Mouse (Mus musculus) heart, adult 2 months (tissue): ENCODE measurements around the gene Myo18b.

Experiments used
- CTCF ChIP-seq: fragments of 200-600 bp; IDR thresholded peaks from 2 replicates; pipeline ENCODE4 v1.8.1; 2022; ENCODE audit warnings: antibody characterized with exemption, mild to moderate bottlenecking, moderate library complexity
- EP300 ChIP-seq: fragments of 200-500 bp; IDR thresholded peaks from 2 replicates; pipeline ENCODE4 v1.6.1; 2011; ENCODE audit warnings: low read depth, low read length, control low read depth; ENCODE audit not compliant: insufficient read depth
- POLR2A ChIP-seq: fragments of 200-500 bp; IDR thresholded peaks from 2 replicates; pipeline ENCODE4 v1.6.1; 2011; ENCODE audit warnings: mild to moderate bottlenecking, low read depth, low read length, control low read depth; ENCODE audit not compliant: insufficient read depth

DNA sequence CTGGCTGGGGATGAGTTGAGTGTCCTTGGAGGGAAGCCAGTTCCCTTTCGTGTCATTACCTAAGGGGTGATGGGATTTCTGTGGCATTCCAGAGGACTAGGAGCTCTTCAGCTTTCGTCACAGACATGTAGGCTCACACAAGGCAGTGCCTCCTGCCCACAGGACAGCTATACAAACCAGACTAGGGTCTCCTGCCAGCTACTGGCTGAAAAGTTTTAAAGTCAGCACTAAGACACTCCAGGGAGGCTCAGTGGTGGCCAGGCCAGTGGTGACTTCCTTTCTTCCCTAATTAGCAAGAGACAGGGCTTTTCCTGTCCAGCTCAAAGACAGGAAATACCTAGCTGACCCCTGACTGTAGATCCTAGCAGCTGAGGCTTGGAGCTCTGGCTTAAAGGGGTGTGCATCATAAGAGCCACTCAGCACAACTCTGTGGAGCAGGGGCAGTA, 12.0 kb upstream of the Myo18b start:
- TF ChIP-seq CTCF: no peak
- TF ChIP-seq POLR2A: no peak
- TF ChIP-seq EP300: 0 out of 2 replicates have a peak, but pooled peaks have one; percentile 17
